In genomic region chr5:140507466-140508208, GRCm38 (mm10) we compare ENCODE assay signal across 11 mouse cellular contexts. TPM values are rescaled to one million over a fixed set of nuclear protein-coding genes. Genes with fewer than 3 reads are reported as not detected.
A peak's percentile ranks its signal among the peaks of the same experiment; 100 is the strongest.
DNase-seq lines count a peak whose midpoint lies in the region; ATAC-seq lines count a peak whose summit lies in the region.
"Had no signal": no experiment of that assay in that cellular context is flagged by ENCODE, and none has a peak within 500 bp of the region (broad histone marks: within the 10 kb centered on the region; RNA-seq: fewer than 3 reads in every experiment).

No protein-coding gene starts in this region.

- H3K27me3 ChIP-seq in heart, embryonic 10.5 days (ENCODE audit: insufficient read depth, poor library complexity, severe bottlenecking): no peaks in the 10 kb centered on the region
- H3K27me3 ChIP-seq in embryonic facial prominence, embryonic 10.5 days (replicated peaks; ENCODE audit: low read depth, poor library complexity, severe bottlenecking): no peaks in the 10 kb centered on the region
- H3K27me3 ChIP-seq in liver, embryonic 12.5 days (replicated peaks): no peaks in the 10 kb centered on the region

- intact Hi-C loops in heart, postnatal 14 days (cut with DNase I): loop anchor here (5.0 kb wide), 1 partner anchor 90 kb away; the partner anchor contains the start of gene Eif3b

- 83% methylated on average over 14 of the region's 14 CpGs for WGBS in heart, embryonic 10.5 days
- 87% methylated on average over 14 of the region's 14 CpGs for WGBS in embryonic facial prominence, embryonic 10.5 days
- 54% methylated on average over 14 of the region's 14 CpGs for WGBS in liver, embryonic 12.5 days (ENCODE audit: insufficient replicate concordance)

- no peaks in the 10 kb centered on the region; the same call in 1 of the 2 replicates for H3K36me3 ChIP-seq in heart, embryonic 10.5 days
- peaks cover 9% of the 10 kb centered on the region for H3K36me3 ChIP-seq in embryonic facial prominence, embryonic 10.5 days (replicated peaks)
- H3K36me3 ChIP-seq in liver, embryonic 12.5 days: no peaks in the 10 kb centered on the region

- H3K27ac ChIP-seq in heart, embryonic 10.5 days: peak overlapping the region; percentile 44; the same call in 1 of the 2 replicates
- 0 out of 2 replicates have a peak overlapping the region, but pooled peaks have one; percentile 30 for H3K27ac ChIP-seq in embryonic facial prominence, embryonic 10.5 days (replicated peaks)
- peak overlapping the region; percentile 65 for H3K27ac ChIP-seq in liver, embryonic 12.5 days
- H3K27ac ChIP-seq: kidney, postnatal 0 days had no signal

- peak overlapping the region; percentile 44 for H3K9ac ChIP-seq in liver, embryonic 12.5 days

- ATAC-seq in liver, embryonic 12.5 days: no peak

- peak overlapping the region; percentile 84 for H3K4me2 ChIP-seq in liver, embryonic 12.5 days

- H3K9me3 ChIP-seq in heart, embryonic 10.5 days: no peaks in the 10 kb centered on the region
- no peaks in the 10 kb centered on the region for H3K9me3 ChIP-seq in embryonic facial prominence, embryonic 10.5 days
- H3K9me3 ChIP-seq in liver, embryonic 12.5 days (replicated peaks): no peaks in the 10 kb centered on the region

- no peak for DNase-seq in heart, embryonic 10.5 days (ENCODE audit: low spot score)
- DNase-seq in heart, postnatal 14 days: no peak
- peak; percentile 61 for DNase-seq in 3T3-L1 (ENCODE audit: low read depth, low spot score)
- DNase-seq in embryonic facial prominence, embryonic 10.5 days (ENCODE audit: low spot score): no peak
- no peak for DNase-seq in ovary, postnatal 10 days (ENCODE audit: low spot score)
- no peak for DNase-seq in layer of hippocampus, postnatal 36 days
- DNase-seq in cerebellum, adult 9-11 months: no peak

- no peak overlapping the region for H3K4me3 ChIP-seq in heart, embryonic 10.5 days
- H3K4me3 ChIP-seq in embryonic facial prominence, embryonic 10.5 days: no peak overlapping the region
- H3K4me3 ChIP-seq in liver, embryonic 12.5 days: no peak overlapping the region

- H3K4me1 ChIP-seq in heart, embryonic 10.5 days: peaks cover 78% of the 10 kb centered on the region
- H3K4me1 ChIP-seq in embryonic facial prominence, embryonic 10.5 days: peaks cover 71% of the 10 kb centered on the region
- H3K4me1 ChIP-seq in liver, embryonic 12.5 days: peaks cover 79% of the 10 kb centered on the region

RNA-seq across cellular contexts. Expression of gene Chst12, which starts 2.3 kb away (rescaled TPM):
- 26.7 and 26.9 TPM in 2 replicates for polyA plus RNA-seq in heart, embryonic 10.5 days (2016; fragmentation: Nextera tagmentation; extraction: Ambion mirVana)
- total RNA-seq in heart, postnatal 14 days (2021): 1 to 10 TPM; 6.7 to 6.8 TPM
- polyA plus RNA-seq in embryonic facial prominence, embryonic 10.5 days (2016; fragmentation: Nextera tagmentation; extraction: Ambion mirVana): 15.7 and 16.8 TPM in 2 replicates
- 12.4 TPM in 2 replicates for polyA plus RNA-seq in liver, embryonic 12.5 days (2016; fragmentation: Nextera tagmentation; extraction: Ambion mirVana)
- total RNA-seq in layer of hippocampus, postnatal 36 days (2021): 10 to 100 TPM; 18.9 to 19.2 TPM

RNA-seq across cellular contexts. Expression of gene Grifin, which starts 57.2 kb away (rescaled TPM):
- polyA plus RNA-seq in heart, embryonic 10.5 days (2016; fragmentation: Nextera tagmentation; extraction: Ambion mirVana): not detected in 2 replicates
- not detected for total RNA-seq in heart, postnatal 14 days (2021)
- polyA plus RNA-seq in embryonic facial prominence, embryonic 10.5 days (2016; fragmentation: Nextera tagmentation; extraction: Ambion mirVana): not detected in 2 replicates
- polyA plus RNA-seq in liver, embryonic 12.5 days (2016; fragmentation: Nextera tagmentation; extraction: Ambion mirVana): 6.3 and 7.8 TPM in 2 replicates
- total RNA-seq in layer of hippocampus, postnatal 36 days (2021): under 1 TPM in 1 of 2 experiments, not detected in 1; 0.62 TPM
- total RNA-seq: liver, adult 2 months had no signal
- polyA plus RNA-seq: gonadal fat pad, adult 2 months; kidney, postnatal 0 days; liver, adult 2 months had no signal
